Mouse (Mus musculus) myocyte (in vitro differentiated cells): ENCODE data around the gene Mat2b.

Experiments
- CEBPB ChIP-seq: IDR thresholded peaks from 2 replicates; pipeline ENCODE4 v1.6.1; 2011; ENCODE audit warnings: mild to moderate bottlenecking, moderate library complexity; ENCODE audit not compliant: poor library complexity, insufficient read depth, severe bottlenecking
- POLR2A ChIP-seq: IDR thresholded peaks from one replicate; pipeline ENCODE4 v1.6.1; 2011; ENCODE audit warnings: low read depth, mild to moderate bottlenecking, control low read depth, moderate library complexity; ENCODE audit not compliant: insufficient read length

GRCm38 (mm10) chr11:40715524-40715923, 20.5 kb upstream of the Mat2b start:
- no peak for TF ChIP-seq CEBPB
- no peak for TF ChIP-seq POLR2A
